Mouse (Mus musculus): ENCODE measurements at regions not wholly inside any gene's neighbourhood (a gene's known extent, or its start where the extent isn't known, plus 50 kb on each side); places are given as distances from the start of the nearest gene placed in this dataset.
A peak's percentile ranks its signal among the peaks of the same experiment; 100 is the strongest.

DNA sequence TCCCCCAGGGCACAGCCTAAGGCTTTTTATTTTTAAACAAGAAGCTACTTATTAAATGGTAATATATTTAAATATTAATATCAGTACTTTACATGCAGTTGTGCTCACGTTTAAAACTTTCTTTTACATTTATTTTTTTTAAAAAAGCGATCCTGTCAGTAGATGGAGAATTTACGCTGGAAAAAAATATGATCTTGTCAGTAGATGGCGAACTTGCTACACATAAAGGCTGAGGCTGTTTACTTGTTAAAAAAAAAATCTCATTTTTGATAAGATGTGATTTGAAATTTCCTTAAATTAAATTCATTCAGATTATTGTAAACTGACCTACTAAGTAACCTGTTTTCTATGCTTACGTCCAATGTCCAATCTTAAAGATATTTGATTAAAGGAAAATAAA lies 441.7 kb upstream of the BB014433 start:
- peak in 1 of 2 experiments; percentile 4 for DNase-seq

GRCm38 (mm10) chr8:15470561-15470960 lies 424.7 kb upstream of the BB014433 start:
- DNase-seq = no peak

DNA sequence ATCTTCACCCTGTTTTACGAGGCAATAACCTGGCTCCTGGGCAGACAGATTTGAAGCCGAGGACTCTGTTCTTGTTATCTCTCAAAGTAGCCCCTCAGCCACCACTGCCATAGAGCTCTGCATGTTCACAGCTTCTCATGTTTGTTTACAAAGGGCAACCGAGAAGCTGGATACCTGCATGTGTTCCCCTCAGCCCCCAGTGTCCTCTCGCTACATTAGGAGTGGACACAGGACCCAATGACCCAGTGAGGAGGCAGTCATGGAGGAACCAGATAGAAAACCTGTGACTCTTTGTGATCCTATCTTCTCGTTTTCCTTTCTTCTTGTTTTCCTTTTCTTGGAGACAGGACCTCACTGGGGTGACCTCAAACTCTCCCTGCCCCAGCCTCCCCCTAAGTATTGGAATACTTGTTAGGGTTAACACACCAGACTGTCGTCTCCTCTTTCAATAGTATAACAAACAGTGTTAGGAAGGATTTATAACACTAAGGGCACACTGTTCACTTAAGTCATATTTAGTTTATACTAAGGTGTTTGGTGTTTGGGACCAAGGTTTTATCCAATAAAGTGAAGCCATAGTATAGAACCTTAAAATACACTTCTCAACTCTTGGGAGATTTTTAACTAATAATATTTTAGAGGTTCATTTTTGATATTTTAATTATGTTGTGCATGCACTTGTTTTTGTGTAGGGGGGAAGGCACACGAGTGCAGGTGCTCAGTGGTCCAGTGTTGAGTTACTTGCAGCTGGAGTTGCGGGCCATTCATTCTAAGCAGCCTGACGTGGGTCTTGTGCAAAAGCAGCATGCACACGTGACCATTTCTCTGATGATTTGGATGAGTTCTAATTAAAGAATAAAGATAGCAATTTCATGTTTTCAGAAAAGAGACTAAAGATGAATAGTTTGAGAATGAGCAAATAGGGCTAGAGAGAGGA lies 422.9 kb upstream of the BB014433 start:
- DNase-seq = no peak

- no peak for DNase-seq
Observed at GRCm38 (mm10) chr8:15438546-15438945, 392.7 kb upstream of the BB014433 start.

DNA sequence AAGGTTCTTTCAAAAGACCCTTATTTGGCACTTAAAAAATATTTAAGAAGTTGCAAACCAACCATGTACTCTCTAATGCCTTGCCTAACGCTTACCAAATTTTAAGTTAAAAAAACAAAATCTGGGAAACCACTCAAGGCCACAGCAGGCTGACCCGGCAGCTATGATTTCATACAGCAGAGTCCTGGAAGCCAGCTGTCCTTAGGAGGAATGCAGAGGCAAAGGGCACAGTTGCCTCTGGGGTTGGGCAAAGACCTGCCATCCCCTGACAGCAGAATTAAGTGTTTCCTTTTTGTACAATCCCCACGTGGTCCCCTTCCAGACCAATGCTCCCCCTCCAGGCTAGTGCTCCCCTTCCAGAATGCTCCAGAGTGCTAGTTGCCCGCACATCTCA lies 348.8 kb upstream of the BB014433 start:
- no peak for DNase-seq

GRCm38 (mm10) chr8:15393936-15394721 lies 348.3 kb upstream of the BB014433 start:
- no peak for DNase-seq

GRCm38 (mm10) chr8:15392056-15392455 lies 346.2 kb upstream of the BB014433 start:
- peak; percentile 37 to 61 for DNase-seq

DNA sequence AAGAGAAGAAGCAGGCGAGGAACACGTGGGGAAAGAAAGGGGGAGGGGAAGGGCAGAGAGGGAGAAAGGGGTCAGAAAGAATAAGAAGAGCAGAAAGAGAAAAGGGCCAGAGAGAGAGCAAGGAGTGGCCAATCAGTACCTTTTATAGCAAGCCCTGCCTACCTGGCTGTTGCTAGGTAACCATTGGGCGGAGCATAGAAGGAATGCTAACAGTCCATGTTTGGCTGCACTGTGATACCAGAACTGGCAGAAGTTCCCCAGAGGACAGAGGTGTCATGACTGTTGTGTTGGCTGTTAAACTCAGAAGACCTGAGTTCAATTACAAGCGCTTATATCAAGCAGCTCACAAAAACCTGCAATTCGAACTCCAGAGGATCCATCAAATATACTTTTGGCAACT lies 342.9 kb upstream of the BB014433 start:
- no peak for DNase-seq

GRCm38 (mm10) chr8:15367063-15367462 lies 321.2 kb upstream of the BB014433 start:
- DNase-seq = no peak

GRCm38 (mm10) chr8:15364546-15364945 lies 318.7 kb upstream of the BB014433 start:
- no peak for DNase-seq

GRCm38 (mm10) chr8:15344151-15344550 lies 298.3 kb upstream of the BB014433 start:
- no peak for DNase-seq

DNA sequence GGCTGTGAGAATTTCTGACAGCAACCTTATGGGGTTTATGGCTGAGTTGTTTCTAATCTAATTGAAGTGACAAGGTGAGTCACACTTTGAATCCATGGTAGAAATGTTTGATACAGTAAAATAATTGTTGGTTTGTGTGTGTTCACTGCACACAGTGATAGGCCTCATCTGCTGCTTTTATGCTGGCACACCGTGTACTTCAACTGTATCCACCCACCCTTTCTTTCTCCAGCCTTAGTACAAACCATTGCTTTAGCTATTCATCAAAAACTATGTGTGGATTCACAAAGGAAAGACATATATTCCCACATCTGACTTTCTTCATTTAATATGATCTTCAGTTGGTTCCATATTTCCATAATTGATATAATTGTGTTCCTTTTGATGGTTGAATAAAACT lies 297.7 kb upstream of the BB014433 start:
- no peak for DNase-seq

DNA sequence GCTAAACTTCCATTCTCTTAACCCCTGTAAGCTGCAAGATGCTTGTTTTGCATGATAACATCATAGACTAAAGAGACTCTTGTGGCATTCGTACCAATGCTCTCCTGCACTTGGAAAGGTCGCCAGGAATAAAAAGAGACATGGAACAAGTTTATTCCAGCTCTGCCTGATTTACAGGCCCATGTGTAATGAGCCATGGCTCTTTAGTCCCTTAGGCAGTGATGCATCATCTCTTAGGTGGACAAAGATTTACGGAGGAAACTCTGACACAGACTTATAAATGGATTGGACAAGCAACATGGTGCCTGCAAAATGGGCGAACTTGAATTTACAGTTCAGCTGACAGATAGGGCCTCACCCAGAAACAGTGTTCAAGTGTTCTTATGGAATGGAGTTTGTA lies 288.7 kb upstream of the BB014433 start:
- no peak for DNase-seq

- DNase-seq = no peak
Observed at GRCm38 (mm10) chr8:15327312-15327711, 281.4 kb upstream of the BB014433 start.

GRCm38 (mm10) chr8:15323421-15323820 lies 277.5 kb upstream of the BB014433 start:
- DNase-seq = no peak

GRCm38 (mm10) chr8:15318082-15318816 lies 272.4 kb upstream of the BB014433 start:
- DNase-seq = no peak

DNA sequence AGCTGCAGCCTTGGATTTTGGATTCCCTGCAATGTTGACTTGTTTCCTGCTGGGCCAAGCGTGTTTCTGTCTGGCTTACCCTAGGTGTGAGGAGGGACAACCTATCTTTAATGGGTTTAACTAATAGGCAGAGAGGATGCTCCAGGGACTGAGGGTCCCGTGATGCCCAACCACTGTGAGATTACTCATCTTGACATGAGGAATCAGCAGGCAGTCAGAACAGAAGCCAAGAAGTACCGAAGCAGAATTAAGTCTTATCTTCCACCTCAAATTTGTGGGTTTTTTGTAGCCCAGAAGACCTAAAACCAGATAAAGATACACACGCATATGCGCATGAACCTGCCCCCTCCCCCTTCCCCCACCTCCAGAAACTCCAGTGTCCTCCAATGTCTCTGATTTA lies 267.6 kb upstream of the BB014433 start:
- peak; percentile 48 to 58 for DNase-seq

- peak; percentile 23 to 37 for DNase-seq
Observed at GRCm38 (mm10) chr8:15311509-15311908, 265.6 kb upstream of the BB014433 start.

DNA sequence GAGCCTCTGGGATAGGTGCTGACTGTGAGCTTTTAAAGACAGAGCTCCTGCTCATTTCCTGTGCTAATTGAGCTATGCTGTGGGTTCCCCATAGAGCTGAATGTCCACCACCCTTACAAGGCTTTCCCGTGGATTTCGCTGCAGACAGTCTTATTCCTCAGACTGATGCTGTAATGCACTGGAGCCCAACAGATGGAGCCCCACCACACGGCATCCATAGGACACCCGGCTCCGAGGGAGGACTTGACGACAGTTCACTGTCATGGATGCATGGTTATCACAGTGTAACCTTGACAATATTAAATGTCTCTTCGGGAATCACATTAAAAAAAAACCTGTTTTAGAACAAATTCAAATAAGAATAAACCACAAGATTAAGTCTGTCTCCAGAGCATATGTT lies 265.2 kb upstream of the BB014433 start:
- DNase-seq = no peak

DNA sequence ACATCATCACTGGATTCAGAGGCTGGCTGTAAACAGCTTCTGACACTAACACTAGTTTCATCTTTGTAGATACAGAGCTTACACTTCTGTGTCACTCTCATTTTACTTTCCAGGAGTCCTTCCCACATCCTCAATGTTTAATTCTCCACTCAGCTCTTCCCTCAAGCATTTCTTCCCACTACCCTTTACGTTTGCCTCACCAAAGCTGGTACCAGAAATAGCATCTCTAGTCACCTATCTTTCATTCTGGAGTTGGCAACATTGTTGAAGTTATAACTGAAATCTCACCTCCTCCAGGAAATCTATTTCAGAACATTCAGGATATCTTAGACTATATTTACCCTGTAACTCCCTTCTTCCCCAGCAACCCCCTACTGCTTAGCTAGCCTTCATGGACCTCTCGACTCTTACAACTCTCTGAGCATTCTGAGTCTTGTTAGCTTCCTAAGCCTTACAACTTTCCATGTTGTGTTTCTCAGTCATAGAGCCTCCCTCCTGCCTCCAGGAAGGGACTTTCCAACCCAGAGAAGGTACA lies 258.3 kb upstream of the BB014433 start:
- no peak for DNase-seq

DNA sequence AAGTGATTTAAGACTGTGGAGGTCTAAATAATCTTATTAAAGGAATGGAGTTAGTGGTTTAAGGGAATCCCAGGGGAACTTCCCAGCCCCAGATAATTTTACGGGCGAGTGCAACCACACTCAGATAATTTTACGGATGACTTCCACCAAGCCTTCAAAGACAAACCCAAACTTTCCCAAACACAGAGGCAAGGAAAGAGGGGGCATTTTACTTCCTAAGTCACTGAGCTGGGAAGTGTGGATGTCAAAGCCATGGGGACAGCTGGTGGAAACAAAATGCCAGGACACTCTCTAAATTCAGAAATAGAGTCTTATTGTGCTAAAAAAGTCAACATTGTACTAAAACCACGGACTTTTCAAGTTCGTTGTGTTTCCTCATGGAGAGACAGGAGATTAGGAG lies 227.9 kb upstream of the BB014433 start:
- DNase-seq = no peak

- DNase-seq = no peak
Observed at GRCm38 (mm10) chr8:15271793-15272587, 226.1 kb upstream of the BB014433 start.
